Mouse (Mus musculus) left cerebral cortex, postnatal 25 days (tissue): Measurements from ENCODE around the gene Snx32. TPM values are rescaled to one million over a fixed set of nuclear protein-coding genes. Genes with fewer than 3 reads are reported as not detected.
A peak's percentile ranks its signal among the peaks of the same experiment; 100 is the strongest.

Experiments used
- DNase-seq, 2 experiments: peaks; one replicate each; pipeline ENCODE4 v3.0.0; 2022; ENCODE audit warnings: low spot score in 2 of 2, mixed read lengths in 1 of 2
- intact Hi-C: fragments of 180-260 bp; cut with DNase I; formaldehyde crosslinking; loops from one replicate; pipeline ENCODE4 v1.15.1; 2025
- total RNA-seq, 2 experiments: library from RNA; stranded (reverse); gene quantifications; 2 replicates each; pipeline ENCODE4 v1.2.3; 2021

Gene Snx32
- total RNA-seq: 10 to 100 TPM; 80.4 to 81.0 TPM

- peak; percentile 100 for DNase-seq
- intact Hi-C loops: loop anchor here (2.0 kb wide), 1 partner anchor 20 kb away; the partner anchor contains the start of gene Cfl1
Observed at GRCm38 (mm10) chr19:5510031-5511026, at the start of gene Snx32. Gene Snx32 (minus strand): TSS chr19:5510538.

GRCm38 (mm10) chr19:5559631-5560456 is 49.5 kb upstream of the Snx32 start:
- intact Hi-C loops: loop anchor here (2.0 kb wide), 1 partner anchor 27 kb away; no protein-coding TSS in a partner anchor
- no peak for DNase-seq

GRCm38 (mm10) chr19:5559229-5559628 is 48.9 kb upstream of the Snx32 start:
- intact Hi-C loops: no loop called here
- no peak for DNase-seq

GRCm38 (mm10) chr19:5558770-5559169 is 48.4 kb upstream of the Snx32 start:
- intact Hi-C loops: no loop called here
- no peak for DNase-seq

- no peak for DNase-seq
- intact Hi-C loops: no loop called here
Observed at GRCm38 (mm10) chr19:5558169-5558568, 47.8 kb upstream of the Snx32 start.

- intact Hi-C loops: no loop called here
- no peak for DNase-seq
Observed at GRCm38 (mm10) chr19:5554212-5554611, 43.9 kb upstream of the Snx32 start.

- intact Hi-C loops: no loop called here
- DNase-seq: no peak
Observed at GRCm38 (mm10) chr19:5553802-5554201, 43.5 kb upstream of the Snx32 start.

GRCm38 (mm10) chr19:5547471-5548056 is 37.2 kb upstream of the Snx32 start:
- intact Hi-C loops: no loop called here
- no peak for DNase-seq

GRCm38 (mm10) chr19:5544031-5544430 is 33.7 kb upstream of the Snx32 start:
- no peak for DNase-seq
- intact Hi-C loops: no loop called here

- DNase-seq: no peak
Observed at GRCm38 (mm10) chr19:5543362-5543761, 33.0 kb upstream of the Snx32 start.

GRCm38 (mm10) chr19:5538786-5539185 is 28.4 kb upstream of the Snx32 start:
- intact Hi-C loops: no loop called here
- DNase-seq: no peak

More at GRCm38 (mm10) chr19:5543362-5543761, 33.0 kb upstream of the Snx32 start:
- intact Hi-C loops: no loop called here

GRCm38 (mm10) chr19:5532520-5532919 is 22.2 kb upstream of the Snx32 start:
- intact Hi-C loops: loop anchor here (2.0 kb wide), 1 partner anchor 28 kb away; the partner anchor contains the start of gene Ovol1
- no peak for DNase-seq

GRCm38 (mm10) chr19:5530138-5530524 is 19.8 kb upstream of the Snx32 start:
- no peak for DNase-seq
- intact Hi-C loops: no loop called here

GRCm38 (mm10) chr19:5529325-5530137 is 19.2 kb upstream of the Snx32 start:
- peak; percentile 89 to 92 for DNase-seq
- intact Hi-C loops: loop anchor here (1.0 kb wide), 1 partner anchor 39 kb away; the partner anchor contains the start of gene Ap5b1

GRCm38 (mm10) chr19:5525204-5525603 is 14.9 kb upstream of the Snx32 start:
- no peak for DNase-seq
- intact Hi-C loops: no loop called here

GRCm38 (mm10) chr19:5518721-5519120 is 8.4 kb upstream of the Snx32 start:
- intact Hi-C loops: no loop called here
- no peak for DNase-seq

- no peak for DNase-seq
Observed at GRCm38 (mm10) chr19:5516906-5517505, 6.7 kb upstream of the Snx32 start.

More at GRCm38 (mm10) chr19:5516906-5517505, 6.7 kb upstream of the Snx32 start:
- intact Hi-C loops: no loop called here
